Mouse (Mus musculus) lung, embryonic 16.5 days (tissue): ENCODE measurements around the gene Baiap3. TPM values are rescaled to one million over a fixed set of nuclear protein-coding genes. Genes with fewer than 3 reads are reported as not detected.
A peak's percentile ranks its signal among the peaks of the same experiment; 100 is the strongest.

Source experiments
- ATAC-seq: fragments of 200-750 bp; cut with Nextera tagmentation; 2 replicates; pipeline ENCODE4 v1.8.0; 2017; ENCODE audit warnings: low read depth, mild to moderate bottlenecking, moderate library complexity
- H3K27ac ChIP-seq: fragments of 300-500 bp; sonication (generic); 2 replicates; pipeline ENCODE4 v1.5.1; 2014; ENCODE audit warnings: mild to moderate bottlenecking, control low read depth, low read length
- H3K27me3 ChIP-seq: fragments of 300-500 bp; sonication (generic); 2 replicates; pipeline ENCODE4 v1.6.1; 2014; ENCODE audit warnings: low read depth, low read length, mixed read lengths; ENCODE audit not compliant: control insufficient read depth, insufficient read depth
- H3K36me3 ChIP-seq: fragments of 300-500 bp; sonication (generic); 2 replicates; pipeline ENCODE4 v1.6.1; 2014; ENCODE audit warnings: low read length; ENCODE audit not compliant: control insufficient read depth, insufficient read depth
- H3K4me1 ChIP-seq: fragments of 300-500 bp; sonication (generic); replicated peaks from 2 replicates; pipeline ENCODE4 v1.6.1; 2014; ENCODE audit warnings: low read length, mixed read lengths; ENCODE audit not compliant: control insufficient read depth, insufficient read depth
- H3K4me2 ChIP-seq: fragments of 300-500 bp; sonication (generic); 2 replicates; pipeline ENCODE4 v1.6.1; 2014; ENCODE audit warnings: low read depth, low read length, control low read depth
- H3K4me3 ChIP-seq: fragments of 300-500 bp; sonication (generic); 2 replicates; pipeline ENCODE4 v1.5.1; 2014; ENCODE audit warnings: mild to moderate bottlenecking, low read length, control low read depth
- H3K9ac ChIP-seq: fragments of 300-500 bp; sonication (generic); 2 replicates; pipeline ENCODE4 v1.6.1; 2014; ENCODE audit warnings: low read length, control low read depth
- H3K9me3 ChIP-seq: fragments of 300-500 bp; sonication (generic); 2 replicates; pipeline ENCODE4 v1.6.1; 2016; ENCODE audit warnings: low read length; ENCODE audit not compliant: control insufficient read depth
- WGBS: fragments of 180-500 bp; shearing (Covaris S2); extraction: QIAGEN DNeasy Blood & Tissue Kit; methylation state at CpG from one replicate; pipeline ENCODE4 v1.1.7; 2014; 5-methylcytosine and 5-hydroxymethylcytosine counted together
- polyA plus RNA-seq: library from polyadenylated mRNA; unstranded; fragments of >200 nt; fragmentation: Nextera tagmentation; extraction: Ambion mirVana; gene quantifications from 2 replicates; pipeline ENCODE4 v1.2.1, GENCODE M21; 2015

Gene Baiap3
- polyA plus RNA-seq, 1 experiment from 2014 or later: 1.3 TPM

GRCm38 (mm10) chr17:25253760-25254159, 2.4 kb downstream of the Baiap3 start:
- H3K36me3 ChIP-seq: no peaks in the 10 kb centered on the region; the same call in 1 of the 2 replicates
- H3K4me1 ChIP-seq: peaks cover 9% of the 10 kb centered on the region
- ATAC-seq: no peak
- H3K27ac ChIP-seq: no peak overlapping the region
- no peak overlapping the region for H3K9ac ChIP-seq
- no peaks in the 10 kb centered on the region for H3K9me3 ChIP-seq
- H3K4me2 ChIP-seq: no peak overlapping the region
- peaks cover 24% of the 10 kb centered on the region for H3K27me3 ChIP-seq
- H3K4me3 ChIP-seq: no peak overlapping the region
- 26% methylated on average over 10 of the region's 10 CpGs for WGBS

DNA sequence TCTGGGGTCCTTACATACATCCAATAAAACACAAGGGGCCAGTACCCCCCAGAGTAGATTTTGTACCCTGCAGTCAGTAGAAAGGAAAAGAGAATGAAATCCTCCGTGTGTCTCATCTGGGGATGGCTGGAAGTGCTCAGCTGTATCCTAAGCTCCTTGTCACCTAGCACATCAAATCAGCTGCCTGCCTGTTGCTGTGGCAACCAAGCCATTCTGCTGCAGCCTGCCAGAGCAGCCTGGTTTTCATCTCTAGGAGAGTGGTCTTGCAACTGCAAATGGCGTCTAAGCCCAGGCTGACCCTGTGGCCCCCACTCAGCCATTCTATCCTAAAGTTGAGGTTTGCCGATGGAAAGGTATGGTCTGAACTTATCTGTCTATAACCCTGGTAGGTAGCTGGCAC, 3.5 kb downstream of the Baiap3 start:
- peaks cover 24% of the 10 kb centered on the region for H3K27me3 ChIP-seq
- H3K4me1 ChIP-seq: peaks cover 9% of the 10 kb centered on the region
- no peak overlapping the region for H3K27ac ChIP-seq
- no peak overlapping the region for H3K4me3 ChIP-seq
- H3K4me2 ChIP-seq: no peak overlapping the region
- 35% methylated on average over 3 of the region's 3 CpGs for WGBS
- no peaks in the 10 kb centered on the region for H3K9me3 ChIP-seq
- no peaks in the 10 kb centered on the region for H3K36me3 ChIP-seq
- no peak overlapping the region for H3K9ac ChIP-seq
- no peak for ATAC-seq

- no peak overlapping the region for H3K9ac ChIP-seq
- peaks cover 13% of the 10 kb centered on the region for H3K27me3 ChIP-seq
- no peaks in the 10 kb centered on the region for H3K4me1 ChIP-seq
- no peak overlapping the region for H3K4me2 ChIP-seq
- H3K9me3 ChIP-seq: no peaks in the 10 kb centered on the region
- no peak overlapping the region for H3K4me3 ChIP-seq
- 77% methylated on average over 8 of the region's 8 CpGs for WGBS
- no peak overlapping the region for H3K27ac ChIP-seq
- no peak for ATAC-seq
- H3K36me3 ChIP-seq: no peaks in the 10 kb centered on the region
Measured at GRCm38 (mm10) chr17:25250181-25250835, 5.9 kb downstream of the Baiap3 start.

- no peaks in the 10 kb centered on the region for H3K4me1 ChIP-seq
- H3K4me3 ChIP-seq: no peak overlapping the region
- no peak for ATAC-seq
- H3K36me3 ChIP-seq: peaks cover 9% of the 10 kb centered on the region; the same call in 1 of the 2 replicates
- H3K27ac ChIP-seq: no peak overlapping the region
- no peak overlapping the region for H3K9ac ChIP-seq
- no peaks in the 10 kb centered on the region for H3K9me3 ChIP-seq
- H3K27me3 ChIP-seq: no peaks in the 10 kb centered on the region; the same call in 1 of the 2 replicates
- WGBS: 71% methylated on average over 18 of the region's 18 CpGs
- no peak overlapping the region for H3K4me2 ChIP-seq
Measured at GRCm38 (mm10) chr17:25248033-25248750, 8.0 kb downstream of the Baiap3 start.

- H3K27me3 ChIP-seq: no peaks in the 10 kb centered on the region; the same call in 1 of the 2 replicates
- H3K9me3 ChIP-seq: no peaks in the 10 kb centered on the region
- peaks cover 16% of the 10 kb centered on the region; the same call in 1 of the 2 replicates for H3K36me3 ChIP-seq
- H3K9ac ChIP-seq: no peak overlapping the region
- no peak overlapping the region for H3K4me2 ChIP-seq
- ATAC-seq: no peak
- peaks cover 10% of the 10 kb centered on the region for H3K4me1 ChIP-seq
- no peak overlapping the region for H3K4me3 ChIP-seq
- H3K27ac ChIP-seq: no peak overlapping the region
- WGBS: 76% methylated on average over 16 of the region's 16 CpGs
Measured at GRCm38 (mm10) chr17:25244239-25244638, 11.9 kb downstream of the Baiap3 start.

DNA sequence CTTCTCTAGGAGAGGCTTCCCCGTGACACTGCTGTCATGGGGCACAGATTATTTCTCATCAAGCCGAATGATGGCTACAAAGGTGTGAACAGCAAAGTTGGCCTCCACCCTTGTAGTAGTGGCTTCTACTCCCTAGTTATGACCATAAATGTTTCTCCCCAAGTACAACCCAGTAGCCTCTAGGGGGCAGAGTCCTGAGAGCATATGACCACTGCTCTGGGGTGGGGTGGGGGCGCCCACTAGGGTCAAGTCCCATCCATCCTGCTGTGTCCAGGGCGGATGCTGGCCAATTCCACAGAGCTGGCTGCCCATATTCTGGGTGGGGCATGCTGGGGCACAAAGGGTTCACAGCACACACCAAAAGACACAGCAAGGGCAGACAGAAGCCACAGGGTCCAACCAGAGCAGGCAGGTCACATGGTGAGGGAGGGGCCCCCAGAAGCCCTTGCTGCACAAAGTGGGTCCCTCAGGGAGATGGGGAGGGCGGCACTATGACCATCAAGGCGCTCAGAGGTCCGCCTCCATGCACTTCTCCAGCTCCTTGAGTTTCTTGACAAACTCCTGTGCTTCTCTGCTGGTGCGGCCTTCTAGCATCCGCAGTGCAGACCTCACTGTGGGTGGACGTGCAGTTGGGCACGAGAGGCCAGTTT, 12.9 kb downstream of the Baiap3 start:
- no peak overlapping the region for H3K4me3 ChIP-seq
- peaks cover 16% of the 10 kb centered on the region; the same call in 1 of the 2 replicates for H3K36me3 ChIP-seq
- no peak for ATAC-seq
- no peak overlapping the region for H3K9ac ChIP-seq
- 85% methylated on average over 11 of the region's 11 CpGs for WGBS
- no peak overlapping the region for H3K27ac ChIP-seq
- H3K4me1 ChIP-seq: peaks cover 12% of the 10 kb centered on the region
- no peaks in the 10 kb centered on the region for H3K27me3 ChIP-seq
- H3K9me3 ChIP-seq: no peaks in the 10 kb centered on the region
- H3K4me2 ChIP-seq: no peak overlapping the region

- Histone ChIP-seq H3K4me1 (peaks cover 12% of the 10 kb centered on the region), H3K4me3 (peak within 1 kb of the TSS; percentile 82), H3K9ac (peak within 1 kb of the TSS; percentile 98), H3K36me3 (peaks cover 21% of the 10 kb centered on the region), H3K27ac (peak within 1 kb of the TSS; percentile 76), H3K4me2 (peak within 1 kb of the TSS; percentile 93), H3K9me3 (no peaks in the 10 kb centered on the region), H3K27me3 (no peaks in the 10 kb centered on the region)
- under 1% methylated on average over 76 of the region's 80 CpGs for WGBS
- ATAC-seq: peak; percentile 93
Measured at GRCm38 (mm10) chr17:25239695-25240636, 16.2 kb downstream of the Baiap3 start, which contains the start of the genes Gnptg and Tsr3. Gnptg (minus strand) TSS chr17:25240124. Tsr3 (plus strand) TSS chr17:25240170.

- no peak overlapping the region for H3K4me3 ChIP-seq
Measured at GRCm38 (mm10) chr17:25235635-25236034, 20.5 kb downstream of the Baiap3 start.

More at GRCm38 (mm10) chr17:25235635-25236034, 20.5 kb downstream of the Baiap3 start:
- Histone ChIP-seq H3K9me3 (no peaks in the 10 kb centered on the region), H3K36me3 (peaks cover 11% of the 10 kb centered on the region), H3K27ac (no peak overlapping the region), H3K4me2 (no peak overlapping the region), H3K27me3 (no peaks in the 10 kb centered on the region), H3K9ac (no peak overlapping the region), H3K4me1 (peaks cover 6% of the 10 kb centered on the region)
- ATAC-seq: no peak
- 74% methylated on average over 9 of the region's 9 CpGs for WGBS
